Mouse (Mus musculus): ENCODE results near the gene Lyst. TPM values are rescaled to one million over a fixed set of nuclear protein-coding genes. Genes with fewer than 3 reads are reported as not detected.

Gene Lyst
- polyA plus RNA-seq, 1 experiment from 2014 or later = 4.6 TPM

DNA sequence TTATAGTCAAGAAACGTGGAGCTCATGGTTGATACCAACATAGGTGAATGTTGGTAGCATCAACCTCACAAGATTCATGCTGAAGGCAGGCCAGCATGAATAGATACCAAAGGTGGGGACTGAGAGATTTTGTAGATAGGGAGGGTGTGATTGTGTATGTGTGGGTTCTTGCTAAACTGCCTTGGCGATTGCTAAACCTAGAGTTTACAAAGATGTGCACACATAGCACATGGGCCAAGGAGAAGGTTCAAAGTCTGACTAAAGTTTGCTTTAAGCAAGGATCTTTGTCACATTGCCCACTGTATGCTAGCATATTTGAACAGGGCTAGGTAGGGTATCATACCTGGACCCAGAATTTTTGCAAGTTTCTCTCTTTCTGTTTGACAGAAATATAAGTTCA lies 1.2 kb upstream of the Lyst start:
- Histone ChIP-seq H3K4me2 (ENCODE audit: low read length) (no peak overlapping the region), H3K9ac (ENCODE audit: low read length) (no peak overlapping the region), H3K9me3 (ENCODE audit: control insufficient read depth, low read length) (no peaks in the 10 kb centered on the region), H3K4me3 (ENCODE audit: control insufficient read depth in 1 of 2, insufficient read depth in 1 of 2, low read depth in 1 of 2, low read length in 2 of 2) (no peak overlapping the region), H3K36me3 (ENCODE audit: control insufficient read depth, insufficient read depth, low read length) (no peaks in the 10 kb centered on the region), H3K4me1 (ENCODE audit: control insufficient read depth in 2 of 2, insufficient read depth in 2 of 2, low read length in 2 of 2) (peaks cover 0 to 4% of the 10 kb centered on the region in 2 experiments; a peak in 1 of 4 replicates), H3K27ac (replicated peaks in 1 of 2; ENCODE audit: control insufficient read depth in 1 of 2, insufficient read depth in 1 of 2, low read depth in 2 of 2, low read length in 2 of 2) (no peak overlapping the region), H3K27me3 (ENCODE audit: control insufficient read depth, insufficient read depth, low read length) (no peaks in the 10 kb centered on the region)
- WGBS = 80% methylated on average over 2 of the region's 2 CpGs
- no peak for ATAC-seq (ENCODE audit: insufficient number of reproducible peaks, insufficient read depth, low FRiP score, low read depth)

DNA sequence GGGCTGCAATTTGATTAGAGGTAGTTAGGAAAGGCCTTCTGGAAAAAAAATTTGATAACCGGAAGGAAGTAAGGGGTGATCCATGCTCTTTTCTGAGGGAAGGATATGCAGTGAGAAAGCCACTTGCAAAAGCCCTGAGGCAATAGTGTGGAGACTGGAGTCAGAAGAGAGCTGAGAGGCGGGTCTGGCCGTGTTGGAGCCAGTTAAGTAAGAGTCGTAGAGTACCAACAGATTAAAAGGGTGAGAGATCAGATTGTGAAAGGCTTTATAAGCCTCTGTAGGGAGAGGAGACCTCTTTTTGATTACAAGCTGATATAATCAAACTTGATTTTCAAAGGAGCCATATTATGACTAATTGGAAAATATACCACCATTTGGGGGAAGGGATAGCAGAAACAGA lies 1.7 kb downstream of the Lyst start:
- Histone ChIP-seq H3K9me3 (ENCODE audit: control insufficient read depth, low read length) (no peaks in the 10 kb centered on the region), H3K27ac (replicated peaks in 1 of 2; ENCODE audit: control insufficient read depth in 1 of 2, insufficient read depth in 1 of 2, low read depth in 2 of 2, low read length in 2 of 2) (no peak overlapping the region), H3K4me1 (ENCODE audit: control insufficient read depth in 2 of 2, insufficient read depth in 2 of 2, low read length in 2 of 2) (peaks cover 0 to 4% of the 10 kb centered on the region in 2 experiments; a peak in 1 of 4 replicates), H3K4me3 (ENCODE audit: control insufficient read depth in 1 of 2, insufficient read depth in 1 of 2, low read depth in 1 of 2, low read length in 2 of 2) (no peak overlapping the region), H3K27me3 (ENCODE audit: control insufficient read depth, insufficient read depth, low read length) (no peaks in the 10 kb centered on the region), H3K9ac (ENCODE audit: low read length) (no peak overlapping the region), H3K36me3 (ENCODE audit: control insufficient read depth, insufficient read depth, low read length) (no peaks in the 10 kb centered on the region), H3K4me2 (ENCODE audit: low read length) (no peak overlapping the region)
- no peak for ATAC-seq (ENCODE audit: insufficient number of reproducible peaks, insufficient read depth, low FRiP score, low read depth)
- 66% methylated on average over 4 of the region's 4 CpGs for WGBS

DNA sequence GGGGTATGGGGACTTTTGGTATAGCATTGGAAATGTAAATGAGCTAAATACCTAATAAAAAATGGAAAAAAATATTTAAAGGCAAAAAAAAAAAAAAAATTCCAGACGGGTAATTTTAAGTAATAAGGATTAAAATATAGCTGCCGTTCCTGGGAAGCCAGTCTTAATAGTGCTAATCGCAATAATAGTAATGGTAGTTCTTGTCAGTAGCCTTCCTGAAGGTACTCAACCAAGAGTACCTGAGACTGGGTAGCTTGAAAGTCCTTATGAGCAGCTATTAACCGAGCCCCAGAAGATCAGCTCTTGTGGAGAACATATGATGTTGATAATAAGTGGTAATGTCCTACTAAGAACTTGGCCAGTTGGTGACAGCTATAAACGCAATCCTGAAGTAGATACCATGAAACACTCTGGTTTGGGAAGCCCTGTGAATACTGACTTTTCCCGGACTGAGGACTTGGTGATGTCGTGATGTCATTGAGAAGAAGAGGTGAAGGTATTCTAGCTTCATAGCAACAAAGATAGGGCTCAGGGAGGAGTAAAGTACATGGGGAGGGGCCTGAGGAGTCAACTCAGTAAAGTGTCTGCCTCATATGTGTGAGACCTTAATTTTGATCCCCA lies 6.3 kb downstream of the Lyst start:
- Histone ChIP-seq H3K9ac (ENCODE audit: low read length) (no peak overlapping the region), H3K36me3 (ENCODE audit: control insufficient read depth, insufficient read depth, low read length) (no peaks in the 10 kb centered on the region), H3K4me3 (ENCODE audit: control insufficient read depth in 1 of 2, insufficient read depth in 1 of 2, low read depth in 1 of 2, low read length in 2 of 2) (no peak overlapping the region), H3K4me1 (ENCODE audit: control insufficient read depth in 2 of 2, insufficient read depth in 2 of 2, low read length in 2 of 2) (0 out of 4 replicates have a peak, but pooled peaks cover 0 to 2% of the 10 kb centered on the region in 2 experiments), H3K27me3 (ENCODE audit: control insufficient read depth, insufficient read depth, low read length) (no peaks in the 10 kb centered on the region), H3K27ac (replicated peaks in 1 of 2; ENCODE audit: control insufficient read depth in 1 of 2, insufficient read depth in 1 of 2, low read depth in 2 of 2, low read length in 2 of 2) (no peak overlapping the region), H3K9me3 (ENCODE audit: control insufficient read depth, low read length) (no peaks in the 10 kb centered on the region), H3K4me2 (ENCODE audit: low read length) (no peak overlapping the region)
- WGBS = 80% methylated on average over 7 of the region's 7 CpGs
- no peak for ATAC-seq (ENCODE audit: insufficient number of reproducible peaks, insufficient read depth, low FRiP score, low read depth)

DNA sequence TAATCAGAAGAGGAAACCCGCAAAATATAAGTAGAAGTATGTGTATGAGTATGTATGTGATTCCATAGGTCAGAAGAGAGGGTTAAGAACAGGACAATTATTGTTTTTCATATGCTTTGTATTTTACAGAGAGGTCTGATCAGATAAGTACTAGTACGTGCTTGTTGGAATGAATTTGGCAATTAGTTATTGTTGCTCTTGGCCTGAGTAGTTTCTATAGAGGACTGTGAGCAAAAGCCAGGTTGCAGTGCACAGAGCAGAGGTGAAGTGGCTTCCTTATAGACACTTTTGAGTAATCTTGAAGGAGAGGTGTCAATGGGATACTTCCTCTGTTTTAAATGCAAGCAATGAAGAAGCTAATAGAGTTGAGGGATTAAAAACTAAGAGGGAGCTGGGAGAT lies 7.7 kb downstream of the Lyst start:
- Histone ChIP-seq H3K27me3 (ENCODE audit: control insufficient read depth, insufficient read depth, low read length) (no peaks in the 10 kb centered on the region), H3K9me3 (ENCODE audit: control insufficient read depth, low read length) (no peaks in the 10 kb centered on the region), H3K27ac (replicated peaks in 1 of 2; ENCODE audit: control insufficient read depth in 1 of 2, insufficient read depth in 1 of 2, low read depth in 2 of 2, low read length in 2 of 2) (no peak overlapping the region), H3K36me3 (ENCODE audit: control insufficient read depth, insufficient read depth, low read length) (no peaks in the 10 kb centered on the region), H3K9ac (ENCODE audit: low read length) (no peak overlapping the region), H3K4me2 (ENCODE audit: low read length) (no peak overlapping the region), H3K4me3 (ENCODE audit: control insufficient read depth in 1 of 2, insufficient read depth in 1 of 2, low read depth in 1 of 2, low read length in 2 of 2) (no peak overlapping the region), H3K4me1 (ENCODE audit: control insufficient read depth in 2 of 2, insufficient read depth in 2 of 2, low read length in 2 of 2) (0 out of 4 replicates have a peak, but pooled peaks cover 0 to 2% of the 10 kb centered on the region in 2 experiments)
- 52% methylated on average over 2 of the region's 2 CpGs for WGBS
- ATAC-seq (ENCODE audit: insufficient number of reproducible peaks, insufficient read depth, low FRiP score, low read depth) = no peak

DNA sequence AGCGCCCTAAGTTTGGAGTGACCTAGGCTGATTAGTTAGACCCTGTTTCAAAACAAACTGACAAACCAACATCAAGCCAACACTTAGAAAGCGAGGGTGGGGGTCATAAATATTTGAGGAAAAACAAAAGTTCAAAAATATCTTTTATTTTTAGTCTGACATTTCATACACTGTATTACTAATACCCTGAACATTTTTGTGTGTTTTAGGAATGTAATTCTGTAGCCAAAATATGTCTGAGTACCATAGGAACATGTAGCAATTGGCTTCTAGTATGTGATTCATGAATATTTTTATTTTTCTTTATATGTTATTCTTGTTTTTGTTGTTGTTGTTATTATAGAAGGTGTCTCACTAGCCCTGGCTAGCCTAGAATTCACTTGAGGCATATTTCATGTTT lies 11.2 kb downstream of the Lyst start:
- no peak for ATAC-seq (ENCODE audit: insufficient number of reproducible peaks, insufficient read depth, low FRiP score, low read depth)
- Histone ChIP-seq H3K27me3 (ENCODE audit: control insufficient read depth, insufficient read depth, low read length) (no peaks in the 10 kb centered on the region), H3K36me3 (ENCODE audit: control insufficient read depth, insufficient read depth, low read length) (no peaks in the 10 kb centered on the region), H3K4me1 (ENCODE audit: control insufficient read depth in 2 of 2, insufficient read depth in 2 of 2, low read length in 2 of 2) (0 out of 4 replicates have a peak, but pooled peaks cover 0 to 2% of the 10 kb centered on the region in 2 experiments), H3K27ac (replicated peaks in 1 of 2; ENCODE audit: control insufficient read depth in 1 of 2, insufficient read depth in 1 of 2, low read depth in 2 of 2, low read length in 2 of 2) (no peak overlapping the region), H3K9ac (ENCODE audit: low read length) (no peak overlapping the region), H3K4me3 (ENCODE audit: control insufficient read depth in 1 of 2, insufficient read depth in 1 of 2, low read depth in 1 of 2, low read length in 2 of 2) (no peak overlapping the region), H3K9me3 (ENCODE audit: control insufficient read depth, low read length) (no peaks in the 10 kb centered on the region), H3K4me2 (ENCODE audit: low read length) (no peak overlapping the region)
- WGBS = 94% methylated on average over 2 of the region's 2 CpGs

DNA sequence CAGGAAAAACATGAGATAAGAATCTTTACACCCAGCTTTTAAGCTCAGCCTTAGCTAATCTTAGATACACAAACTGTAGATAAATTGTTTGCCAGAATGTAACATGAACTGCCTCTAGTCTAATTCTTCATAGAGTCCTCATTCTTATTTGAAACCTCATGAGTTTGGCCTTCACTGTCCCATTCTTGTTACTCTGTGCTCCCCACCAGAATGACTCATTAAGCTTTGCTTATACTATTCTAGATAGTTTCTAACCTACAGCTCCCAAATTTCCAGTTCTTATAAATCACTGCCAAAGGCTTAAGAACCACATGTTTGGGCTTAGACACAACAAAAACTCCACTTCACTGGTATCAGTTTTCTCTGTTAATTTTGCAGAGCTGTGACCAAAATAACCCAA lies 16.0 kb downstream of the Lyst start:
- Histone ChIP-seq H3K4me1 (ENCODE audit: control insufficient read depth in 2 of 2, insufficient read depth in 2 of 2, low read length in 2 of 2) (no peaks in the 10 kb centered on the region), H3K27ac (replicated peaks in 1 of 2; ENCODE audit: control insufficient read depth in 1 of 2, insufficient read depth in 1 of 2, low read depth in 2 of 2, low read length in 2 of 2) (no peak overlapping the region), H3K36me3 (ENCODE audit: control insufficient read depth, insufficient read depth, low read length) (no peaks in the 10 kb centered on the region), H3K9me3 (ENCODE audit: control insufficient read depth, low read length) (no peaks in the 10 kb centered on the region), H3K9ac (ENCODE audit: low read length) (no peak overlapping the region), H3K4me3 (ENCODE audit: control insufficient read depth in 1 of 2, insufficient read depth in 1 of 2, low read depth in 1 of 2, low read length in 2 of 2) (no peak overlapping the region), H3K4me2 (ENCODE audit: low read length) (no peak overlapping the region), H3K27me3 (ENCODE audit: control insufficient read depth, insufficient read depth, low read length) (no peaks in the 10 kb centered on the region)
- ATAC-seq (ENCODE audit: insufficient number of reproducible peaks, insufficient read depth, low FRiP score, low read depth) = no peak

DNA sequence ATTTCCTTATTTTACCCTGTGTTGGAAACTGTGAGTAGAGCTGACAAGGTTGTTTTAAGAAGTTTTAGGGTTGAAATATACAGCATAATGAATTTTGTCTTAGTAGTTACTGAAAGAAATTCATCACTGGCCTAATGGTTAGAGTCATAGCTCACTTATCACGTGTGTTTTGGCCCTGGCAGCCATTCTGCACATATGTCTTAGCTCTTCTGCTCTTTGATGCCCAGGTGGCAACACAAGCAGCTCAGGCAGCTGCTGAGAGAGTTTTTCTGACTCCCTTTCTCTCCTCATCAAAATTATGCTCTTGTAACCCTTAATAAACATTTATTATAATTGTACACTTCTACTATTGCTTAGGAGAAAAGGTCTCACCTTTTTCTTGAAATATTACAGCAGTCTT lies 18.1 kb downstream of the Lyst start:
- Histone ChIP-seq H3K9me3 (ENCODE audit: control insufficient read depth, low read length) (no peaks in the 10 kb centered on the region), H3K27ac (replicated peaks in 1 of 2; ENCODE audit: control insufficient read depth in 1 of 2, insufficient read depth in 1 of 2, low read depth in 2 of 2, low read length in 2 of 2) (no peak overlapping the region), H3K9ac (ENCODE audit: low read length) (no peak overlapping the region), H3K36me3 (ENCODE audit: control insufficient read depth, insufficient read depth, low read length) (no peaks in the 10 kb centered on the region), H3K27me3 (ENCODE audit: control insufficient read depth, insufficient read depth, low read length) (no peaks in the 10 kb centered on the region), H3K4me3 (ENCODE audit: control insufficient read depth in 1 of 2, insufficient read depth in 1 of 2, low read depth in 1 of 2, low read length in 2 of 2) (no peak overlapping the region), H3K4me1 (ENCODE audit: control insufficient read depth in 2 of 2, insufficient read depth in 2 of 2, low read length in 2 of 2) (no peaks in the 10 kb centered on the region), H3K4me2 (ENCODE audit: low read length) (no peak overlapping the region)
- no peak for ATAC-seq (ENCODE audit: insufficient number of reproducible peaks, insufficient read depth, low FRiP score, low read depth)
- WGBS = 61% methylated on average over 1 of the region's 1 CpGs

DNA sequence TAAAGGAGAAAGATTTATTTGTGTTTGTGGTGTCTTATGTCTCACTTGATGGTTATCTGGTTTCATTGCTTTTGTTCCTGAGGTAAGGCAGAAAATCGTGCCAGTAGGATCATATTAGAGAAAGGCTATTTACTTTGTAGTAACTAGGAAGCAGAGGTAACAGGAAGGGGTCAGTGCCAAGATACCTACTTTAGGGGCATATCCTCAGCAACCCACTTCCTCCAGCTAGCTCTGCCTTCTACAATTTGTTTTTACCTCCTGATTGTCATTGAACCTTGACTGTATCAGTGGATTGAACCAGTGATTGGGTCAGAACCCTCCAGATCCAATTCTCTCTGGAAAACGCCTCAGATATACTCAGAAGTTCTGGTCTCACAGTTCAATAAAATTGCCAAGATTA lies 19.5 kb downstream of the Lyst start:
- Histone ChIP-seq H3K27me3 (ENCODE audit: control insufficient read depth, insufficient read depth, low read length) (no peaks in the 10 kb centered on the region), H3K4me2 (ENCODE audit: low read length) (no peak overlapping the region), H3K4me3 (ENCODE audit: control insufficient read depth in 1 of 2, insufficient read depth in 1 of 2, low read depth in 1 of 2, low read length in 2 of 2) (no peak overlapping the region), H3K27ac (replicated peaks in 1 of 2; ENCODE audit: control insufficient read depth in 1 of 2, insufficient read depth in 1 of 2, low read depth in 2 of 2, low read length in 2 of 2) (no peak overlapping the region), H3K9ac (ENCODE audit: low read length) (no peak overlapping the region), H3K4me1 (ENCODE audit: control insufficient read depth in 2 of 2, insufficient read depth in 2 of 2, low read length in 2 of 2) (no peaks in the 10 kb centered on the region), H3K36me3 (ENCODE audit: control insufficient read depth, insufficient read depth, low read length) (no peaks in the 10 kb centered on the region), H3K9me3 (ENCODE audit: control insufficient read depth, low read length) (no peaks in the 10 kb centered on the region)
- 75% methylated on average over 2 of the region's 2 CpGs for WGBS
- no peak for ATAC-seq (ENCODE audit: insufficient number of reproducible peaks, insufficient read depth, low FRiP score, low read depth)
